ENCODE assay signal across 21 mouse cellular contexts in the genomic region with DNA sequence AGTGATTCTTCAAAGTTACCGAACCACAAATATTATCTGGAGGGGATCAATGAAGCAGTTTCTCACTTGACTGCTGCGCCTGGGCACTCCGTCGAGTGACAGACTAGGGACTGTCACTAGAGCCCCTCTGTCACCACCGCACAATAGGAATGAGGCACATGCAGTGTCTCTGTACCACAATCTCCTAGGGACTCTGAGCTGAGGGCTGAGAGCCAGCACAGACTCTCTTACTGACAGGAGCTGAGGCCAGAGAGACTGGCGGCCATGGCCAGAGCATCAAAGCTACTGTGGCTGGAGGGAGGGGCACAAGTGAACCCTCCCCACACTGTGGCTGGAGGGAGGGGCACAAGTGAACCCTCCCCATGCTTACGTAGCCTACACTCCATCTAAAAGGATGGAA.
A peak's percentile ranks its signal among the peaks of the same experiment; 100 is the strongest.
DNase-seq lines count a peak whose midpoint lies in the region; ATAC-seq and TF ChIP-seq lines count a peak whose summit lies in the region.
"Had no signal": no experiment of that assay in that cellular context is flagged by ENCODE, and none has a peak within 500 bp of the region (broad histone marks: within the 10 kb centered on the region; RNA-seq: fewer than 3 reads in every experiment).

No protein-coding gene starts in this region.

- H3K4me3 ChIP-seq in forebrain, embryonic 16.5 days (replicated peaks; ENCODE audit: low read length), result no peak overlapping the region
- H3K4me3 ChIP-seq in hindbrain, postnatal 0 days (ENCODE audit: low read length), result no peak overlapping the region
- H3K4me3 ChIP-seq in midbrain, postnatal 0 days (ENCODE audit: low read depth, low read length), result no peak overlapping the region
- no peak overlapping the region for H3K4me3 ChIP-seq in kidney, adult 2 months (ENCODE audit: insufficient read depth, low read depth, low read length)
- H3K4me3 ChIP-seq in intestine, postnatal 0 days (ENCODE audit: low read depth, low read length), result no peak overlapping the region
- H3K4me3 ChIP-seq: heart, embryonic 15.5 days; left cerebral cortex, adult 2 months; limb, embryonic 13.5 days; myocyte had no signal

- H3K4me1 ChIP-seq in forebrain, embryonic 16.5 days (replicated peaks; ENCODE audit: control insufficient read depth, insufficient read depth, low read length), result peaks cover 11% of the 10 kb centered on the region; the same call in 1 of the 2 replicates
- no peaks in the 10 kb centered on the region for H3K4me1 ChIP-seq in hindbrain, postnatal 0 days (ENCODE audit: insufficient read depth, low read length)
- no peaks in the 10 kb centered on the region for H3K4me1 ChIP-seq in midbrain, postnatal 0 days (ENCODE audit: insufficient read depth, low read length)
- H3K4me1 ChIP-seq in kidney, adult 2 months (ENCODE audit: control insufficient read depth, insufficient read depth, low read length), result no peaks in the 10 kb centered on the region
- no peaks in the 10 kb centered on the region for H3K4me1 ChIP-seq in intestine, postnatal 0 days (replicated peaks; ENCODE audit: control insufficient read depth, insufficient read depth, low read length)
- H3K4me1 ChIP-seq: heart, embryonic 15.5 days; limb, embryonic 13.5 days had no signal

- no peak for TF ChIP-seq CTCF in hindbrain, postnatal 0 days (IDR thresholded peaks at IDR 0.05; ENCODE audit: low read depth)
- no peak for TF ChIP-seq CTCF in midbrain, postnatal 0 days (IDR thresholded peaks at IDR 0.05)
- no peak for TF ChIP-seq CTCF in kidney, adult 2 months (conservative IDR thresholded peaks at IDR 0.05; ENCODE audit: insufficient read depth, insufficient read length, low read depth, low read length)
- no peak for TF ChIP-seq CTCF in intestine, postnatal 0 days (IDR thresholded peaks at IDR 0.05; ENCODE audit: low read depth)

- intact Hi-C loops in left cerebral cortex, postnatal 4 days (cut with DNase I), result no loop called here
- intact Hi-C loops in left cerebral cortex, postnatal 10 days (cut with DNase I), result no loop called here

- DNase-seq in left cerebral cortex, postnatal 4 days, result peak; percentile 35
- DNase-seq in left cerebral cortex, postnatal 10 days (ENCODE audit: extremely low spot score in 1 of 2, low spot score in 2 of 2), result no peak
- DNase-seq in hindbrain, postnatal 0 days (ENCODE audit: low spot score), result peak; percentile 37
- peak; percentile 30 for DNase-seq in midbrain, postnatal 0 days (ENCODE audit: low spot score)
- no peak for DNase-seq in frontal cortex, postnatal 10 days (ENCODE audit: low spot score in 2 of 2)
- DNase-seq in kidney, adult 2 months, result no peak
- DNase-seq: adrenal gland, adult 2 months; cerebellum, adult 11 months; cerebellum, postnatal 25 days; kidney, adult 18-20 months; kidney, postnatal 25 days; lung, postnatal 10 days; right cerebral cortex, adult 18-20 months; spleen, adult 18-20 months had no signal

- ATAC-seq in forebrain, embryonic 16.5 days, result peak; percentile 56; the same call in 1 of the 2 replicates
- peak; percentile 75 for ATAC-seq in hindbrain, postnatal 0 days
- peak; percentile 44; the same call in 1 of the 2 replicates for ATAC-seq in midbrain, postnatal 0 days (ENCODE audit: low FRiP score)
- no peak for ATAC-seq in intestine, postnatal 0 days

- TF ChIP-seq POLR2A in kidney, adult 2 months (IDR thresholded peaks at IDR 0.05; ENCODE audit: low read depth, low read length), result no peak

- no peaks in the 10 kb centered on the region for H3K9me3 ChIP-seq in forebrain, embryonic 16.5 days (ENCODE audit: control insufficient read depth, low read length)
- H3K9me3 ChIP-seq in hindbrain, postnatal 0 days (ENCODE audit: low read length), result no peaks in the 10 kb centered on the region
- no peaks in the 10 kb centered on the region for H3K9me3 ChIP-seq in midbrain, postnatal 0 days (ENCODE audit: low read length)
- H3K9me3 ChIP-seq in intestine, postnatal 0 days (ENCODE audit: control insufficient read depth), result no peaks in the 10 kb centered on the region
- H3K9me3 ChIP-seq: heart, embryonic 15.5 days; limb, embryonic 13.5 days had no signal

- H3K4me2 ChIP-seq in forebrain, embryonic 16.5 days (ENCODE audit: low read length), result no peak overlapping the region
- H3K4me2 ChIP-seq in hindbrain, postnatal 0 days (ENCODE audit: low read depth, low read length), result no peak overlapping the region
- H3K4me2 ChIP-seq in midbrain, postnatal 0 days (ENCODE audit: low read depth, low read length, poor library complexity, severe bottlenecking), result no peak overlapping the region
- H3K4me2 ChIP-seq in intestine, postnatal 0 days (replicated peaks; ENCODE audit: low read depth), result no peak overlapping the region
- H3K4me2 ChIP-seq: heart, embryonic 15.5 days; limb, embryonic 13.5 days had no signal

- no peak overlapping the region for H3K27ac ChIP-seq in forebrain, embryonic 16.5 days (ENCODE audit: low read length)
- no peak overlapping the region for H3K27ac ChIP-seq in hindbrain, postnatal 0 days
- no peak overlapping the region for H3K27ac ChIP-seq in midbrain, postnatal 0 days (ENCODE audit: low read depth, low read length)
- H3K27ac ChIP-seq in kidney, adult 2 months (ENCODE audit: insufficient read depth, low read depth, low read length), result no peak overlapping the region
- H3K27ac ChIP-seq in intestine, postnatal 0 days (ENCODE audit: low read depth, low read length), result no peak overlapping the region
- H3K27ac ChIP-seq: heart, embryonic 15.5 days; left cerebral cortex, adult 2 months; limb, embryonic 13.5 days; liver, embryonic 14.5 days had no signal

- WGBS in forebrain, embryonic 16.5 days, result 16% methylated on average over 7 of the region's 7 CpGs
- 24% methylated on average over 7 of the region's 7 CpGs for whole genome bisulfite sequencing in hindbrain, postnatal 0 days
- WGBS in midbrain, postnatal 0 days, result 30% methylated on average over 7 of the region's 7 CpGs
- WGBS in kidney, adult 2 months, result 63% methylated on average over 7 of the region's 7 CpGs
- 56% methylated on average over 7 of the region's 7 CpGs for whole genome bisulfite sequencing in intestine, postnatal 0 days

- no peaks in the 10 kb centered on the region for H3K27me3 ChIP-seq in forebrain, embryonic 16.5 days (replicated peaks; ENCODE audit: control insufficient read depth, insufficient read depth, low read length)
- peaks cover 18% of the 10 kb centered on the region; the same call in 1 of the 2 replicates for H3K27me3 ChIP-seq in hindbrain, postnatal 0 days (ENCODE audit: insufficient read depth, low read length)
- peaks cover 2% of the 10 kb centered on the region; the same call in 1 of the 2 replicates for H3K27me3 ChIP-seq in midbrain, postnatal 0 days (ENCODE audit: insufficient read depth, low read length)
- no peaks in the 10 kb centered on the region for H3K27me3 ChIP-seq in kidney, adult 2 months (replicated peaks; ENCODE audit: control insufficient read depth, insufficient read depth, low read length)
- H3K27me3 ChIP-seq in intestine, postnatal 0 days (replicated peaks; ENCODE audit: control insufficient read depth, insufficient read depth, low read length), result no peaks in the 10 kb centered on the region

- H3K36me3 ChIP-seq in forebrain, embryonic 16.5 days (ENCODE audit: control insufficient read depth, insufficient read depth), result no peaks in the 10 kb centered on the region
- H3K36me3 ChIP-seq in hindbrain, postnatal 0 days (ENCODE audit: insufficient read depth, low read length), result no peaks in the 10 kb centered on the region
- H3K36me3 ChIP-seq in midbrain, postnatal 0 days (ENCODE audit: insufficient read depth, low read length), result no peaks in the 10 kb centered on the region
- no peaks in the 10 kb centered on the region for H3K36me3 ChIP-seq in kidney, adult 2 months (ENCODE audit: control insufficient read depth, insufficient read depth, low read length)
- no peaks in the 10 kb centered on the region for H3K36me3 ChIP-seq in intestine, postnatal 0 days (ENCODE audit: control insufficient read depth, insufficient read depth)
- H3K36me3 ChIP-seq: heart, embryonic 15.5 days; limb, embryonic 13.5 days had no signal

- H3K9ac ChIP-seq in forebrain, embryonic 16.5 days (replicated peaks; ENCODE audit: low read depth, low read length), result no peak overlapping the region
- H3K9ac ChIP-seq in hindbrain, postnatal 0 days (replicated peaks; ENCODE audit: low read length), result no peak overlapping the region
- H3K9ac ChIP-seq in midbrain, postnatal 0 days (replicated peaks; ENCODE audit: low read length, poor library complexity, severe bottlenecking), result no peak overlapping the region
- no peak overlapping the region for H3K9ac ChIP-seq in intestine, postnatal 0 days (ENCODE audit: low read depth, low read length)
- H3K9ac ChIP-seq: heart, embryonic 15.5 days; limb, embryonic 13.5 days; liver, embryonic 14.5 days had no signal

Comparison
In these comparisons a context has a peak if more than half of its experiments do, and no peak if none do; other contexts are left out.
1. DNase-seq: peak in left cerebral cortex, postnatal 4 days (single experiment), hindbrain, postnatal 0 days (single experiment) and midbrain, postnatal 0 days (single experiment); none in left cerebral cortex, postnatal 10 days (0 of 2), frontal cortex, postnatal 10 days (0 of 2) and kidney, adult 2 months (single experiment).